Mouse (Mus musculus) CD4-positive, CD25-positive, alpha-beta regulatory T cell, adult 2 months (primary cell): Measurements from ENCODE around the gene Dpysl5.
"Not testable (repeated sequence)": the region's sequence is repeated elsewhere in the genome, so short reads cannot be mapped to it uniquely, and the experiment has no call there.

Source experiments
- DNase-seq: peaks from one replicate; pipeline ENCODE4 v3.0.0-alpha.2; 2012; ENCODE audit warnings: low read depth, low spot score

The Dpysl5 gene

GRCm38 (mm10) chr5:30711147-30712001, at the start of gene Dpysl5:
TSS of gene Dpysl5 (plus strand) at chr5:30711564.
- peak; percentile 77 for DNase-seq

DNA sequence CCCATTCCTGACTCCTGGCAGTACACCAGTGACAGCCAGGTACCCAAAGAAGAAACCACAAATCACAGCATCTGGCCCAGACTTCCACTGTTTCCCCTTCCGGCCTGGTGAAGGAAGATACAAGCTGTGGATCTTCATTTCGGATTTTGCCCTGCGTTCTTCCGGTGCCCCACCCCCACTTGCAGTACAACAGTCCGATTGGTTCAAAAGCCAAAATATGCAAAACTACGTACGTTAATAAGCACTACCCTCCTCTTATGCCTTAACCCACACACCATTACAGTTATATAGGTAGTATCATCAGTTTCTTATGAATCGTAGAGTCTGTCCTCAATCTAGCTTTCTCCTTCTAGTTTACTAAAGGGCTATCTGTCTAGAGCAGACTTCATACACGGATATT, 46.0 kb upstream of the Dpysl5 start:
- DNase-seq: no peak

GRCm38 (mm10) chr5:30665968-30666367, 45.4 kb upstream of the Dpysl5 start:
- DNase-seq: peak; percentile 40

DNA sequence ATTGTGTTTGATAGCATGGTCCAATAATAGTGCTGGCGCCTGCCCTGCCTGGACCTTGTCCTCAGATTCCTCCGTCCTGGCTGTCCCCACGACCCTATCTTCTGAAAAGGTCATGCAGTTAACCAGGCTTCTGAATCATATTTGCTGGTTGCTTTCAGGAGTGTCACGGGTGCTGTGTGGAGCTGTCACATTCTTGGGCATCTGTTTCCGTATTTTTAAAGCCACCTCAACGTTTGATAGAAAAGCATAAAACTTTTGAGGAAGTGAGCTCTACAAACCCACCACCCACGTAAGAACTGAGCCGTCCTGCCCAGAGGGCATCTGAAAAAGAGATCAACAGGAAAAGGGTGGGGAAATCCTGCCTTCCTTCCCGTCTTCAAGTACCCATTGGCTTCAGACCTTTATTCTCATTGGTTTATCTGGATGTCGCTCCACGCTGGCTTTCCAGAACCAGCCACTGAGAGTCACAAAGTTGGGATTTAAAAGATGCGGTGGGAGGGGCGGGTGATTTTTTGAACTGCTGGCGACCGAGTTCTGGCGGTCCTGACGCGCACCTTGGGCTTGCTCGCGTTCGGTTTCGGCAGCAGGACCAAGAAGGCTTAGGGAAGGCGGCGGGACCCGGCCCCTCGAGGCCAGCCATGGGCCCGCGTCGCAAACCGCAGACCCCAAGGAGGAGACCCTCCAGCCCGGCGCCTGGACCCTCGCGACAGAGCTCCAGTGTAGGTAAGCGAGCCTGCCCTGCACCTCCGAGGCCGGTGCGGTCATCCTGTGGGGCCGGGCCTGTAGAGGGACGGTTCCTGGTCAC, 44.8 kb upstream of the Dpysl5 start, which contains the start of gene Cenpa:
Gene Cenpa, plus strand, starts transcription at position 387 of the 805 bp plus-strand sequence.
- peak; percentile 95 for DNase-seq

DNA sequence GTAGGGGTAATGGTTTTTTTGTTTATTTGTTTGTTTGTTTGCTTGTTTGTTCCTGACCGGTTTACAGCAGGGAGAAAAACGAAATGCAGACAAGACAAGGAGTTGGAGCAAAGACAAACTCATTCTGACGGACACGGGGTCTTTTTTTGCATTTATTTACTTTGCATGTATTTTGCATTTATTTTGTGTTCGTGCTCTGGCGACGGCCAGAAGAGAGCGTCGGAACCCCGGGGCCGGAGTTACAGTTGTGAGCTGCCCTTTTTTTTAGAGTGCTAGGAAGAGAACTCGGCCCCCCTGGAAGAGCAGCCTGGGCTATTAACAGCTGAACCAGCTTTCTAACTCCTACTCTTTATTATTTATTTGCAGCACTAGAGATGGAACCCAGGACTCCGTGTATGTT, 44.1 kb upstream of the Dpysl5 start:
- no peak for DNase-seq

- no peak for DNase-seq
Measured at GRCm38 (mm10) chr5:30667686-30668085, 43.7 kb upstream of the Dpysl5 start.

DNA sequence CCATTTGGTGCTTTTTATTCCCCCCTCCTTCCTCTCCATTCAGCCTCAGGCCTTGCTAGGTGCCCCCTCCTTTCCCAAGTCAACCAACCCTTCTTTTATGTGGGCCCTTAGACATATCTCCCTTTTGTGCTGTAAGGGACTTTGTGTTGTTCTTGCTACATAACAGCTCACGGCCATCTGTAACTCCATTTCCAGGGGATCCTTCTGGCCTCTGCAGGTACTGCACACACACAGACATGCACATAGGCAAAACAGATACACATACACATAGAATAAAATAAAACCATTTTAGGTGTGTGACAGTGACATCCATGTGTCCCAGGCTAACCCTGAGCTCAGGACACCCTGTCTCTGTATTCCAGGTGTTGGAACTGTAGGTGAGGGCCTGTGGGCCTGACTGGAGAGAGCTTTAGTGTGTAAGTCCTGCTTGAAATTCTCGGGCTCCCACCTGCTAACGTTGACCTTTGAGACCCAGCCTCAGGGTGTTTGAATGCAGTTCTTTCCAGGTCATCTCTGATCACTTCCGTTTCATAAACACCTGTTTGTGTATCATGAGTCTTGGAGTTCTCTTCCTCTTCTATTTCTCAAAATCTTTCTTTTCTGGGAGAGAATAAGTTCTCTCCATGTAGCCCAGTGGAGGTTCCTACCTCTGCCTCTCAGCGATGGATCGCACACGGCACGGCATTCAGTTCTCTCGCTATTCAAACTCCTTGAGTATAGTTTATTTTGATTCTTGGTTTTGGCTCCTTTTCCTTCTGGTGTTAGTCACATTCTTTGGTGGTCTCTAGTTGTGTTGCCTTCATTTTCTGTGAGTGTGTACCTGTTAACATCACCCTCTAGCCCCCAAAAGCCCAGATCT, 42.5 kb upstream of the Dpysl5 start:
- peak; percentile 27 for DNase-seq

DNA sequence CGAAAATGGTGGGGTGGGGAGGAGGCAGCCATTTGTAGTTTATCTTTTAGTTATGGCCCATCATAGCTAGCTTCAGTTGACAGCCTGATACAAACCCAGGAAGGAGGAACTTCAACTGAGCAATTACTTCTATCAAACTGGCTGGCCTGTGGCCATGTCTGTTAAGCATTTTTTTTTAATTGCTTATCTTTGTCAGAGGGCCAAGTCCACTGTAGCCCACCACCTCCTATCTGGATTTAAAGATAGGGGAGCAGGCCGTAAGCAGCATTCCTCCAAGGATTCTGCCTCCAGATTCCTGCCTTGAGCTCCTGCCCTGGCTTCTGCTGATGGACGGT, 41.9 kb upstream of the Dpysl5 start:
- DNase-seq: no peak

DNA sequence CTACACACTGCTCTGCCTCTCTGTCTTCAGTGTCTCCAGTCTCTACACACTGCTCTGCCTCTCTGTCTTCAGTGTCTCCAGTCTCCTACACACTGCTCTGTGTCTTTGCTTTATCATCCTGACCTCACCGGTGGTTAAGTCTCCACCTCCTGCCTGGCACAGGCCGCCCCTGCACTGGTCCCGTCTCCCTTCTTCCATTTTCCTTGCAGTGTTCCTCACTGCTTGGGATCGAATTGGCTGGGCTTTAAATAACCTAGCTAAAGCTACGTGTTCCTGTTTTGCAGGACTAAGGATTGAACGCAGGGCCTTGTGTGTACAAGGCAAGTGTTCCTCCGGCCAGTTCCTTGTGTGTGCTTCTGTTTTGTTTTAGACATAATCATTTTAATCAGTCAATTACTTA, 41.3 kb upstream of the Dpysl5 start:
- DNase-seq: no peak

GRCm38 (mm10) chr5:30674001-30674400, 37.4 kb upstream of the Dpysl5 start:
- no peak for DNase-seq

GRCm38 (mm10) chr5:30676800-30677199, 34.6 kb upstream of the Dpysl5 start:
- DNase-seq: no peak

- DNase-seq: not testable (repeated sequence)
Measured at GRCm38 (mm10) chr5:30678069-30678468, 33.3 kb upstream of the Dpysl5 start.

- DNase-seq: no peak
Measured at GRCm38 (mm10) chr5:30678722-30679296, 32.6 kb upstream of the Dpysl5 start.

DNA sequence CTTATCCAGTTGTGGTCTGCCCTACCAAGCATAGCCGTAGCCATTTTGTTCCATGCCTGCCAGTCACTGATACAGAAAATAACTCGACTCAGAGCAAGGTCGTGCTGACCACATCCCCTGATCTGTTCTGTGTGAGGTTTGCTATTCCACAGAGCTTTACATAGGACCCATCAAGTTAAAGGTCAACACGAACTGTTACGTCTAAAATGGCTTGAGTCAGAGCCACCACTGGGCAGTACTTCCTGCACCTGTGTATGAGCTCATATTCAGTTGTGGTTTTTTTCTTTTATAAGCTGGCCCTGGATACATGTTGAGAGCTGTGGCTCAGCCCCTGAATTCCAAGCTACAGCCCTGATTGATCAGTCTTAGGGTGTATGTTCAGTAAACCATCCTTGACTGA, 31.8 kb upstream of the Dpysl5 start:
- DNase-seq: no peak

- DNase-seq: no peak
Measured at GRCm38 (mm10) chr5:30681970-30682369, 29.4 kb upstream of the Dpysl5 start.

- DNase-seq: peak; percentile 55
Measured at GRCm38 (mm10) chr5:30682967-30683600, 28.3 kb upstream of the Dpysl5 start.

DNA sequence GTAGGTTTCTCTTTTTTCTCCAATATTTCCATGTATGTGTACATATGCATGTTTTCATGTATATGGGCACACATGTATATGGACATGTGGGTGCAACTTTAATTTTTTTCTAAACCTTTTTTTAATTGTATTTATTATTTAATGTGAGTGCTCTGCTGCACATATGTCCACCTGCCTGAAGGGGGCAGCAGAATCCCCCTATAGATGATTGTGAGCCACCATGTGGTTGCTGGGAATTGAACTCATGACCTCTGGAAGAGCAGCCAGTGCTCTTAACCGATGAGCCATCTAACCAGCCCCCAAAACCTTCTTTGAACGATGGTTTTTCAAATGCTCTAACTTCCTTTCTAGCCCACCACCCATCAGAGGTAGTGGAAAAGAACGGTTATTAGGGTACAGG, 27.4 kb upstream of the Dpysl5 start:
- DNase-seq: peak; percentile 44

DNA sequence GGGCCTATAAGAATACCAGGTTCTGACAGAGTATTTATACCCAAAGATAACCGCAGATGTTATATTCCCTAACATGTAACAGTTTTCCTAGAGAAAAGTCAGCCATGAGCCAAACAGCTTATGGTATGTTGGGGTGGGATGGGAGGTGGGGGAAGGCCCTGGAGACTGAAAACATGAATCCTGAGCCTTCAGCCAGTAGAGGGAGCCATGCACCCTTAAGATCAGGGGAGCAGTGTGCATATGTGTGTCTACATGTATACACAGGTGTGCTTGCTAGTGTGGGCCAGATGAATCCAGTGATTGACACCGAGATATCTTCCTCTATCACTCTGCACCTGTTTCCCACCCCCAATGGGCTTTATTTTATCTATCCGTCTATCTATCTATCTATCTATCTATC, 24.6 kb upstream of the Dpysl5 start:
- DNase-seq: peak; percentile 44

DNA sequence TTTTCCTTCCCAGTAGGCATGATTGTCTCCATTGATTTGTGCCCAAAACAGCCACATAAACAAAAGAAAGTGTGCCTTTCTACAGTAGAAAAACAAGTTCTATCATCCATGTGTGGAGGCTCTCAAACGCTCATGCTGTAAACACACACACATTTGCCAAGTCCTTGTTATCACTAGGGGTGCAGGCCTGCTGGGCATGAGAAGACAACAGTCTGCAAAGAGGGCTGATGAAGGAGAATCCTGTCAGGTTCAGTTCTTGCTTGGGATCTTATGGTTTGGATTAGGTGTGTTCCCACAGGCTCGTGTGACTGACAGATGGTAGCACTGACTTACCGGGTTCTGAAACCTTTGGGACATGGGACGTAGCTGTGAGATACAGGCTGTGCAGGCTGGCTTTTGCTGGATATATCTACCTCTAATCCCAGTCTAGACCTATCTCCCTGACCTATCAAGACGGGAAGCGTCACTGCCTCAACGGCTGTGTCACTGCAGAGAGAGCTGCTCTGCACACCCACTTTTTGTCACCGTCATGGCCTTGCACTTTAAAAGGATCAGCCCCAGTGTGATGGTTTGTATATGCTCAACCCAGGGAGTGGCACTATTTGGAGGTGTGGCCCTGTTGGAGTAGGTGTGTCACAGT, 10.9 kb upstream of the Dpysl5 start:
- DNase-seq: no peak

GRCm38 (mm10) chr5:30701373-30701772, 10.0 kb upstream of the Dpysl5 start:
- not testable (repeated sequence) for DNase-seq
